Mouse (Mus musculus) limb, embryonic 13.5 days (tissue): ENCODE measurements at regions not wholly inside any gene's neighbourhood (a gene's known extent, or its start where the extent isn't known, plus 50 kb on each side); places are given as distances from the start of the nearest gene placed in this dataset.

Experiments used
- ATAC-seq: fragments of 200-750 bp; cut with Nextera tagmentation; 2 replicates; pipeline ENCODE4 v1.8.0; 2017; ENCODE audit warnings: low read depth, moderate number of reproducible peaks, moderate TSS enrichment; ENCODE audit not compliant: low FRiP score
- H3K27ac ChIP-seq: fragments of 300-500 bp; sonication (generic); 2 replicates; pipeline ENCODE4 v1.5.1; 2015; ENCODE audit warnings: inconsistent platforms, mild to moderate bottlenecking, moderate library complexity
- H3K27me3 ChIP-seq: fragments of 300-500 bp; sonication (generic); 2 replicates; pipeline ENCODE4 v1.6.1; 2015; ENCODE audit warnings: mild to moderate bottlenecking, inconsistent platforms
- H3K36me3 ChIP-seq: fragments of 300-500 bp; sonication (generic); 2 replicates; pipeline ENCODE4 v1.6.1; 2015; ENCODE audit warnings: inconsistent platforms, mild to moderate bottlenecking, moderate library complexity
- H3K4me1 ChIP-seq: fragments of 300-500 bp; sonication (generic); 2 replicates; pipeline ENCODE4 v1.6.1; 2015; ENCODE audit warnings: inconsistent platforms
- H3K4me2 ChIP-seq: fragments of 300-500 bp; sonication (generic); replicated peaks from 2 replicates; pipeline ENCODE4 v1.6.1; 2015; ENCODE audit warnings: inconsistent platforms, mild to moderate bottlenecking, moderate library complexity
- H3K4me3 ChIP-seq: fragments of 300-500 bp; sonication (generic); 2 replicates; pipeline ENCODE4 v1.5.1; 2015; ENCODE audit warnings: moderate library complexity, mild to moderate bottlenecking, inconsistent platforms
- H3K9ac ChIP-seq: fragments of 300-500 bp; sonication (generic); 2 replicates; pipeline ENCODE4 v1.6.1; 2015; ENCODE audit warnings: mild to moderate bottlenecking, inconsistent platforms
- H3K9me3 ChIP-seq: fragments of 300-500 bp; sonication (generic); 2 replicates; pipeline ENCODE4 v1.6.1; 2016; ENCODE audit warnings: inconsistent platforms
- WGBS: fragments of 180-500 bp; shearing (Covaris S2); methylation state at CpG from one replicate; pipeline ENCODE4 v1.1.7; 2015; 5-methylcytosine and 5-hydroxymethylcytosine counted together

- no peak overlapping the region for H3K4me3 ChIP-seq
- no peaks in the 10 kb centered on the region for H3K36me3 ChIP-seq
- H3K9ac ChIP-seq, result no peak overlapping the region
- H3K4me2 ChIP-seq, result no peak overlapping the region
- H3K27me3 ChIP-seq, result no peaks in the 10 kb centered on the region
- no peak overlapping the region for H3K27ac ChIP-seq
- H3K4me1 ChIP-seq, result peaks cover 14% of the 10 kb centered on the region
- no peak for ATAC-seq
- WGBS, result 89% methylated on average over 6 of the region's 6 CpGs
- no peaks in the 10 kb centered on the region for H3K9me3 ChIP-seq
These were observed 327.8 kb downstream of the Slc4a3 start for GRCm38 (mm10) chr1:75873911-75874310.

- no peak overlapping the region for H3K4me3 ChIP-seq
- no peak overlapping the region for H3K4me2 ChIP-seq
- H3K27me3 ChIP-seq, result no peaks in the 10 kb centered on the region
- no peak overlapping the region for H3K9ac ChIP-seq
- WGBS, result 59% methylated on average over 5 of the region's 5 CpGs
- H3K9me3 ChIP-seq, result no peaks in the 10 kb centered on the region
- no peaks in the 10 kb centered on the region for H3K36me3 ChIP-seq
- no peak overlapping the region for H3K27ac ChIP-seq
- no peak for ATAC-seq
- H3K4me1 ChIP-seq, result peaks cover 4% of the 10 kb centered on the region; the same call in 1 of the 2 replicates
These were observed 331.1 kb downstream of the Slc4a3 start for GRCm38 (mm10) chr1:75877209-75877608.

DNA sequence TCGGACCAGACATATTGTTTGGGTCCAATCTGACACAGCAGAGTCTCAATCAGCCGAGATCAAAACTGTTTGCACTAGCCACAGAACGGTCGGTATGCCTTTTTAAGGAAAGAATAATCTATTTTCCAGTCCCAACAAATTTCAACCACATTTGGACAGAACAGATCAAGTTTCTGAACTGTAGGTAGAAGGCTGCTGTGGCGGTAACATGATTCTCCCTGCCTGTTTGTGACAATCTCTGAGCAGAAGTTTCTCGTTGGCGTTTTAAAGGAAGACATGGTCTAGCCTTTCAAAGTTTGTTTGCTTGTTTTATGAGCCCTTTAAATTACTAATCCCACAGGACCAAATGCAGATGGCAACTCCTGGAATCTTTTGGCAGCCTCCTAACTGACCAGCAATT lies 339.6 kb downstream of the Slc4a3 start:
- Histone ChIP-seq H3K27me3 (no peaks in the 10 kb centered on the region), H3K9ac (no peak overlapping the region), H3K4me1 (peaks cover 46% of the 10 kb centered on the region), H3K27ac (no peak overlapping the region; the same call in 1 of the 2 replicates), H3K9me3 (no peaks in the 10 kb centered on the region), H3K36me3 (no peaks in the 10 kb centered on the region), H3K4me2 (no peak overlapping the region), H3K4me3 (no peak overlapping the region)
- 7% methylated on average over 7 of the region's 7 CpGs for WGBS
- no peak for ATAC-seq

GRCm38 (mm10) chr1:75888499-75889208 lies 342.6 kb downstream of the Slc4a3 start:
- H3K9me3 ChIP-seq, result peaks cover 11% of the 10 kb centered on the region
- no peak for ATAC-seq
- H3K36me3 ChIP-seq, result no peaks in the 10 kb centered on the region
- H3K27ac ChIP-seq, result peak overlapping the region; percentile 58; the same call in 1 of the 2 replicates
- H3K4me1 ChIP-seq, result peaks cover 54% of the 10 kb centered on the region
- 27% methylated on average over 9 of the region's 9 CpGs for WGBS
- no peaks in the 10 kb centered on the region for H3K27me3 ChIP-seq
- no peak overlapping the region for H3K9ac ChIP-seq
- no peak overlapping the region for H3K4me2 ChIP-seq
- no peak overlapping the region for H3K4me3 ChIP-seq

GRCm38 (mm10) chr1:75889847-75890591 lies 344.0 kb downstream of the Slc4a3 start:
- 52% methylated on average over 4 of the region's 4 CpGs for whole genome bisulfite sequencing
- Histone ChIP-seq H3K27ac (peak overlapping the region; percentile 63; the same call in 1 of the 2 replicates), H3K27me3 (no peaks in the 10 kb centered on the region), H3K4me3 (no peak overlapping the region), H3K9me3 (peaks cover 21% of the 10 kb centered on the region), H3K4me2 (no peak overlapping the region), H3K4me1 (peaks cover 42% of the 10 kb centered on the region), H3K9ac (no peak overlapping the region), H3K36me3 (no peaks in the 10 kb centered on the region)
- peak; percentile 86 for ATAC-seq

DNA sequence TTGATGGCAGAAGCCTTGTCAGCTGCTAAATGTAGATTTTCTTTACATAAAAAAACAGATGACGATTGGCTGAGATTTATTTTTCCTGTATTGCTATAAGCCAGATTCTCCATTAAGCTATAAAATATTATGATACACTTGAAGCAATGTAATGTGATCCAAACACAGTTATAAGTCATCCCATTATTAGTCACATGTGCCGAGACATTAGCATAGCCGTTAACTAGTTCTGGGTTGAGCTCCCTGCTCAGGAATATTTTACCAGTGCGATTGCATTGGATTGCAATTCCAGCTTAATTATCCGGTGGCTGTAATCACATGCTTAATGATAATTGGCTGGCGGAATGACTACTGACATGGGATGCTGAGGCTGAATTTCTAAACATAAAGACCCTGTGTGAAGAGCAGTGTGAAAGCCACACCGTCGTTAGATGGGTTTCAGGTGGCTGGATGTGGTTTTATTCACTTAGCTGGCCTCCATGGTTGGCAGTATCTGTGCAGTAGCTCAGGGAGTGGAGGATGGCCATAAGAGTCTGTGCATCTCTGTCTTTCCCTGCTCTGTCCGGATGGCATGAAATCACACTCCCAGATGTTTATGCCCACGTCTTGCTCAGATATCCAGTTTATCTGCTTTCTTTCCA lies 344.7 kb downstream of the Slc4a3 start:
- Histone ChIP-seq H3K4me1 (peaks cover 38% of the 10 kb centered on the region), H3K27ac (peak overlapping the region; percentile 44; the same call in 1 of the 2 replicates), H3K4me2 (no peak overlapping the region), H3K9ac (no peak overlapping the region), H3K36me3 (no peaks in the 10 kb centered on the region), H3K9me3 (peaks cover 21% of the 10 kb centered on the region), H3K27me3 (no peaks in the 10 kb centered on the region), H3K4me3 (no peak overlapping the region)
- WGBS, result 41% methylated on average over 10 of the region's 10 CpGs
- no peak for ATAC-seq

DNA sequence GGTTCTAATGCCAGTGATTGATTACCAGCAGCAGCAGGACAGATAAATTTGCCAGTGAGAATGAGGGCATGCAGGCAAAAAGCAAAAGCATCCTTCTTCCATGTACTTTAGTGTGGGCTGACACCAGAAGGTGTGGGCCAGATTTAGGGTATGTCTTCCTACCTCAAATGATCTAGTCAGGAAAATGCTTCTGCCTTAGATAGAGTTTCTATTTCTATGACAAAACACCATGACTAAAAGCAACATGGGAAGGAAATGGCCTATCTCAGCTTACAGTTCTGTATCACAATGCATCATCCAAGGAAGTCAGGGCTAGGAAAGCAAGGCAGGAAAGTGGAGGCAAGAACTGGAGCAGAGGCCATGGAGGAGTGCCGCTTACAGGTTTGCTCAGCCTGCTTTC lies 349.5 kb downstream of the Slc4a3 start:
- Histone ChIP-seq H3K27me3 (no peaks in the 10 kb centered on the region), H3K4me1 (peaks cover 9% of the 10 kb centered on the region), H3K4me2 (no peak overlapping the region), H3K9me3 (peaks cover 21% of the 10 kb centered on the region), H3K27ac (no peak overlapping the region), H3K9ac (no peak overlapping the region), H3K36me3 (no peaks in the 10 kb centered on the region), H3K4me3 (no peak overlapping the region)
- 91% methylated on average over 1 of the region's 1 CpGs for WGBS
- ATAC-seq, result no peak

DNA sequence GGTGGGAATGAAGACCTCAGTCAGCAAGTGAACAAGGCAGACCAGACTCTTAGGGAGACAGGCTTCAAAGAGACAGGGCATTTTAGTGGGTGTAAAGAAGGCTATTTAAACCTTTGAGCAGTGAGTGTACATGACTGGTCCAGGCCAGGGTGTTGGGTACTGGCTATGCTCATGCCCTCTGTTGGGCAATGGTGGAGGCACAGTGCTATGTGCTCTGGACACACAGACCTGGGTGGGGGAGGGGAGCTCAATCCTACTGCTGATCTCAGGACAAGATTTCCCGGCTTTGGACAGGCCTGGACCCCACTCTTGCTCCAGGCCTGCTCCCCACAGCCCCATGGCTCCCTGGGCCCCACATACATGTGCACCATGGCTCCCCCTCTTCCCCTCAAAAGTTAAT lies 355.1 kb downstream of the Slc4a3 start:
- H3K36me3 ChIP-seq, result no peaks in the 10 kb centered on the region
- no peaks in the 10 kb centered on the region for H3K4me1 ChIP-seq
- no peaks in the 10 kb centered on the region; the same call in 1 of the 2 replicates for H3K9me3 ChIP-seq
- no peak overlapping the region for H3K4me2 ChIP-seq
- H3K27me3 ChIP-seq, result no peaks in the 10 kb centered on the region
- 25% methylated on average over 1 of the region's 1 CpGs for WGBS
- H3K27ac ChIP-seq, result no peak overlapping the region
- no peak overlapping the region for H3K9ac ChIP-seq
- no peak overlapping the region for H3K4me3 ChIP-seq
- ATAC-seq, result no peak

DNA sequence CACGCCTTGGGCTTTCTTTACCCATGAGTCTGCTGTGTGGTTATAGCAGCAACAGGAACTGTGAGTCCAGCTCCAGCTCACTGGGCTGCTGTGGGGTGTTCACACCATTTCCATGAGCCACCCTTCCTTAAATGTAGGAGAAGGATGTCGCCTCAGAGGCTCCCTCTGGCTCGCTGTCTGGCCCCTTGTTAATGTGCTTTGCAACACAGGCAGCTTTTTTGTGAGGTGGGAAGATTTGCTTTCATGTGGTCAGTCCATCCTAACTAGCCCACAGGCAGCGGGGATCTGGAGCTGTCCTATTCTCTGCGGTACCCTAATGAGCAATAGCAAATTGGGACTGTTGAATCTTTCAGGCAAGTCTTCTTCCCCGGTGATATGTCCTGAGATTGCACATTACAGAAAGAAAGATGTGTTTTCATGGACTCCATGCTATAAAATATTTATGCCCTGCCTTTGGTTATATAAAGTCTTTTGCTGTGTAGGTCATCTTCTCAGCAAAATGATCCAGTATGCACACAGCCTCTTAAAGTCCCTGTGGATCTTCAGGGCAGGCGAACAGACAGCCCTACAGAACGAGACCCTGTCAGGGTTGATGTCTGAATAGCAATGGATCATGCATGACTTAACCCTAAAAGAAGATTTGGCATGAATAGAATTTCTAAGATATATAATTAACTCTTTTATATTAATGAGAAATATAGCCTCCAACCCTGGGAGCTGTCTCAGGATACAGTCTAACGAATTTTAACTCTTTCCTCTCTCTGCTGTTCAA lies 359.8 kb downstream of the Slc4a3 start:
- WGBS, result 62% methylated on average over 9 of the region's 9 CpGs
- Histone ChIP-seq H3K4me1 (peaks cover 10% of the 10 kb centered on the region; the same call in 1 of the 2 replicates), H3K9me3 (no peaks in the 10 kb centered on the region)

DNA sequence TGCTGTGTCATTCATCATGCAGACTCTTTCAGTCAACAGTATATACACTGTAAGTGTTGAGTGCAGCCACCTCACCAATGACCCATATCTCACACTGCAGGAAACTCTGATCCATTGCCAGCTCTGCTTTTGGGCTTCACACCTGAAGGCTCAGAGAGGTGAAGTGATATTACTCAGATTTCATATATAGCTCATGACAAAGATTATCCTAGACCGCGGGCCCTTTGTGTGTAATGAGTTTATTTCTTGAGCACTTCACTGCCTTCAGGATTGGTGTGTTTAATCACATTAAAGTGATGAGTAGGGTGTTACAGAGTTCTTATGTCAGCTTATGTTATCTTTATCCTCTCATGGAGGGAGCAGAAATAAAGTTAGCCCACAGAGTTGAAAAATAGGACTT lies 369.2 kb downstream of the Slc4a3 start:
- H3K4me2 ChIP-seq, result no peak overlapping the region
- H3K9me3 ChIP-seq, result no peaks in the 10 kb centered on the region
- 91% methylated on average over 2 of the region's 2 CpGs for WGBS
- no peak overlapping the region for H3K9ac ChIP-seq
- no peaks in the 10 kb centered on the region for H3K36me3 ChIP-seq
- peaks cover 17% of the 10 kb centered on the region; the same call in 1 of the 2 replicates for H3K4me1 ChIP-seq
- no peak for ATAC-seq
- H3K27ac ChIP-seq, result no peak overlapping the region
- H3K4me3 ChIP-seq, result no peak overlapping the region
- H3K27me3 ChIP-seq, result no peaks in the 10 kb centered on the region

More for the DNA sequence above, 359.8 kb downstream of the Slc4a3 start:
- no peak for ATAC-seq
- Histone ChIP-seq H3K4me2 (no peak overlapping the region), H3K4me3 (no peak overlapping the region), H3K27me3 (no peaks in the 10 kb centered on the region), H3K9ac (no peak overlapping the region), H3K27ac (no peak overlapping the region), H3K36me3 (no peaks in the 10 kb centered on the region)

DNA sequence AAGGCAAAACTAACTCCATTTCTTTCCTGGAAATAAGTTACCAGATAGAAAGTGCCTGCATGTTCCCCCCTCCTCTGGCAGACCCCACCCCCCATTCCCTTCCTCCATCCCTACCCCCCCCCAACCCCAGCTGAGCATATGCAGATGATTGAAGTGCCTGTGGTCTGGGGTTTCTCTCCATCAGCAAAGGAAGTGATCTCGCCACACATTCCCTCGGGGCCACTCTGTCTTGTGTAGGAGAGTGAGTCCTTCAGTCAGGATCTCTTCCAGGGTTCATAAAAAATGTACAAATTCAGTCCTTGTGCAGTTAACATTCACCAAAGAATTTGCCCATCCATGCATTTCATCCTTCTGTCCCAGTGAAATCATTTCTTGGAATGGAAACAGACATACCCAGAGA lies 370.1 kb downstream of the Slc4a3 start:
- Histone ChIP-seq H3K4me2 (no peak overlapping the region), H3K36me3 (no peaks in the 10 kb centered on the region), H3K27me3 (no peaks in the 10 kb centered on the region), H3K27ac (no peak overlapping the region), H3K4me3 (no peak overlapping the region), H3K9me3 (no peaks in the 10 kb centered on the region), H3K9ac (no peak overlapping the region), H3K4me1 (peaks cover 15% of the 10 kb centered on the region; the same call in 1 of the 2 replicates)
- ATAC-seq, result no peak
- WGBS, result 13% methylated on average over 2 of the region's 2 CpGs
